Mouse (Mus musculus) CD4-positive, CD25-positive, alpha-beta regulatory T cell, adult 2 months (primary cell): ENCODE data around the gene Mcee.

Source experiments
- DNase-seq: peaks from one replicate; pipeline ENCODE4 v3.0.0-alpha.2; 2012; ENCODE audit warnings: low read depth, low spot score

Gene Mcee

DNA sequence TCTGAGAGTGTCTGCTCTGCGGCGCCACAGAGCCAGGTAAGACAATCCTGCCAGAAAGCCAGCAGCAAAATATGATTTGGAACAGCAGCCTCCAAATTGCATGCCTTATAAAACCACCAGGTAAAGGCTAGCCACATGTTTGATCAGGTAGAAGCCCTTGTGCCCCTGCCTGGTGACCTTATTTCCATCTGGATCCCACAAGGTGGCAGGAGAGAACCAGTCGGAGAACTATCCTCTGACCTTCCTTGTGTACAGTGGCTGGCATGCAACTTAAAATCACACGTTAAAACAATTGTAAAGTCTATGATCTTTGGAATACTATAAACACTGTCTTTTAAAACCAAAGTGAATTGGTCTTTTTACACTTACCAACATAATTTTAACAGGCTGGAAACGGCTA, 32.5 kb downstream of the Mcee start:
- DNase-seq: no peak

DNA sequence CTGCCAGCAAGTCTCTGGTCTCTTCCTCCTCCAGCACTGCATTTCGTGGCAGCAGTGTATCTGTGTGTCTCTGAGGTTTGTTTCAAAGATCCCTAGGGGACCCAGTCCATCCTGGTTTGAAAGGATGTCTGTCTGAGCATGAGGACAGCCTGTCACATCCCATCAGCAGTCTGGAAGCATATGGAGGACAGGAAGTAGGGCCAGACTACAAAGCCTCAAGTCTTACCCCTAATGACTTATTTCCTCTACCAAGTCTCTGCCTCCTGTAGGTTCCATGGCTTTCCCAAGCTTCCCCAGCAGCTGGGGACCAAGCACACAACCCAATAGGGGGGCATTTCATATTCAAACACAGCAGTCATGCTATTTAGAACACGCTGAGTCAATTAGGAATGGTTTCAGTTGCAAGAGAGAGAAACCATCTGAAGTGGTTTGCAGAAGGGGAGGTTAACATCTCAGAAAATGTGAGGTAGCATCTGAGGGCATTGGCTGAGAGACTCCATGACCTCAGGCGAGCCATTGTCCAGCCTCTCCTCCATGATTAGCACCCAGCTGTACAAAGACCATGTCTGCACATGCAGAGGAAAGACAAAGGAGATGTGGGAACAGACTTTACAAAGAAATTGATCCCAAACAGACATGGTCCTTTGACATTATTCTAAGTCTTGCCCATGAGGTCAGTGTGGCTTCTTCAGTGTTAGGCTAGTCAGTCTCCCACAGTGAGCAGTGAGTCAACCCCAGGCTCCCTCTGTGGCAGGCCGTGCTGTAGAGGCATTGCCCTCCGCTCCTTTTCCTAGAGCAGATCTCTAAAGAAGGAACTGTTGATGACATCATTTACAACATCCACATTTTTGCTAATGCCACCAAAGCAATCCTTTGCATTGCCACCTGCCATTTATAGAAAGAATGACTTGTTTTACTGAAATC, 47.5 kb downstream of the Mcee start:
- no peak for DNase-seq

DNA sequence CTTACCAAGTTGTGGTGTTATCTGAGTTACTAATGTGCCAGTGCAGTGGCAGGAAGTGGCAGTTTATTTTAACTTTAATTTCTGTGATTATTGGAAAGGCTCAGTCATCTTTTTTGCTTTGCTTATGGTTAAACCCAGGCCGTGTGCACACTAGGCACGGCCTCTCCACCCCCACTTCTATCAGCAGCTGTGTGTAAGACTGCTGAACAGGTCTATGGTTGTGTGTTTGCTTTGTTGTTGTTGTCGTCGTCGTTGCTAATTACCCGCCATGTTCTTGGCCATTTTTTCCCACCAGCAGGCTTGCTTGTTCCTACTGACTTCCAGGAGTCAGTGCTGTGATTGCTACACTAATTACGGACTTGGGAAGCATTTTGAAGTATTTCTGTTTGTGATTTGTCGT, 48.1 kb downstream of the Mcee start:
- DNase-seq: no peak

DNA sequence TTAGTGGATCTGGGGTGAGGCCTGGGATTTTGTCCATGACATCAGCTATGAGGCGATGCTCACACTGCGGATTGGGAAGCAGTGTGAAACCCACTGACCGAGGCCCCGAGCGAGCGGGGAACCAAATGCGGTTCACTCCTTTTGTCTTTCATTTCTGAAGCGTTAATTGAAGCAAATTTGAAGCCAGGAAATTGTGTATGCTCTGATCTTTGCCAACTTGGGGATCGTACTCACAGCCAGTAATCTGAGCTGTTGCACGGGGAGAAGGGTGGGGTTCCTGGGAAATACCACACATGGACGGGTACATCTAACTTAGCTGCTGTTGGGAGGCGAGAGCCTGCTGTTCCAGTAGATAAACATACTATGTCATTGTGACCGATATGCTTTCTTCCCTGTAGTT, 58.2 kb downstream of the Mcee start:
- no peak for DNase-seq

DNA sequence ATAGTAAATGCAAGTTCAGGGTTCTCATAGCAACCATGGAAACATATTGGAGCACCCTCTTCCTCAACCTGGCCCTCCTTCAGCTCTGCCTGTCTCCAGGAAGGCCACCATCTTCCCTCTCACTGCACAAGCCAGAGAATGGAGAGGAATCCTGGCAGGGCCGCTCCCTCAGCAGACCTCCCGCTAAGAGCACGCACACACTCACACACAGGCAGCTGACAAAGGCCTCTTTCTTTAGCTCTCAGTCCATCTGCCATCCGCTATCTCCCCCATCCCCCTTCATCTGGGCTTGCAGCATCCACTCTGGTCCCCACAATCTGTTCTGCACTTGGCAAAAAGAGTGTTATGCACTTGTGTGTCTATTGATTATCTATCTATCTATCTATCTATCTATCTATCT, 59.0 kb downstream of the Mcee start:
- DNase-seq: no peak

DNA sequence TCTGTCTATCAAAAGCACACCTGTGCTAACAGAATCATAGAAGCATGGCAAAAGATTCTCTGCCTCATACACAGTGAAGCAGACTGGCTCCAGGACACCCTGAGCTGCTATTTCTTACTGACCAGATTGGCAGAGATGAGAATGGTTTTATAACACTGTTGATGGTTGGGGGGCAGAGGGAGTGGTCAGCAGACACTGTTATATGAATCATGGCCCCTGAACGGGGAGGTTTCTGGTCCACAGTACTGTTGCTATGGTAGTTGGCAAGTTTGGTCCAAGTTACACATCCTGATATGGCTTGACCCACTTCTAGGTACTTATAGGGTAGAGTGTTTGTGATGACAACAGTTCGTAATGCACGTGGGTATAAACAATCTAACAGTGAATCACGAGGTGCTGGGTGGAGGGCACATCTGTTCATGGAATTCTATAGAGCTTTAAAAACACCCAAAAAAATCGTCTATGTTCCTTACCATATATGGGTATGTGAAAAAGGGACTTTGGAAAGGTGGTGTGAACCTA, 59.5 kb downstream of the Mcee start:
- no peak for DNase-seq

DNA sequence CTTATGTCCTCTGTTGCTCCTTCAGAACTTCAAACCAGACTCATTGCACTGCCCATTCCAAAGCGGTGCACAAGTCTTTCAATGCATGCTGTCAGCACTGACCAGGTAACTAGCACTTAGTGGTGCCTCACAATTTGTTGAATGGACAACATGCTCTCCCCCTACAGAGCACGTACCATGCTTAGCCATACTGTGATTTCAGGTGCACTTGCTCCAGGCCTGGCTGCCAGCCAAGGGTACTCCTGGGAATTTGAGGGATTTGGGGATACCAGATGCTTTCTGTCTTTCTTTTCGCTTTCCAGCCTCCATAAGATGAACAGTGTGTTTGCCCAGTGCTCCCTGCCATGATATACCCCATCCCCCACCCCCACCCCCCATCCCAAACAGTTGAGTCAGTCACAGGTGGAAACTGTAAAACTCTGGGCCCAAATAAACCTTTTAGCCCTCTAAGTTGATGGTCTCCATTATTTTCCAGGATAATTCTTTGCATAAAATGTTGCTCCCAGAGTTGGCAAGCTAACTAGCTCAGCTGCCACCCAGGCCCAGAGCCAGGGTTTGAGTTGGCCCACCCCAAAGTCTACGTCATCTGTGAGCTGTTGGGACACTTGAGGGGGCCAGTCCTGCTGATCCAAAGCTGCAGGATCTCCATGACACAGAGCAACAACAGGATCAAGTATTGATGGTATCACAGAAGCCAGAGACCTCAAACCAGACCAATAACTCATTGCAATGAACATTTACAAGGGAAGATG, 60.2 kb downstream of the Mcee start:
- no peak for DNase-seq

DNA sequence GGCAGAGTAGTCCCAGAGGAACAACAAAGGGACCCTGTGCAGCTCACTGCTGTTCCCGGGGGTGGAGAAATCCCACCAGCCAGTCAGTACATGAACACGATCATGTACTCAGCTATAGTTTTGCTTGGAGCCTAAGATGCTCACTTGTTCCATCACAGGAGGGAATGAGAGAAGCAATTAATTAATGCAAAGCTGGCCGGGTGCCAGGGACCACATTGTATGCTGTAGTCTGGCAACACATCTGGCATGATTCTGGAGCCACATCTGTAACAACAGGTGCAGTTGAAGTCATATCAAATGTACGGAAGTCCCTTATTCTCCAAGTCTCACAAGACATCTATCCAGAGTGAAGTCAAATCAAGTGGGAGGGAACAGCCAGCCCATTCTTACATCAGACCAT, 63.8 kb downstream of the Mcee start:
- DNase-seq: no peak

DNA sequence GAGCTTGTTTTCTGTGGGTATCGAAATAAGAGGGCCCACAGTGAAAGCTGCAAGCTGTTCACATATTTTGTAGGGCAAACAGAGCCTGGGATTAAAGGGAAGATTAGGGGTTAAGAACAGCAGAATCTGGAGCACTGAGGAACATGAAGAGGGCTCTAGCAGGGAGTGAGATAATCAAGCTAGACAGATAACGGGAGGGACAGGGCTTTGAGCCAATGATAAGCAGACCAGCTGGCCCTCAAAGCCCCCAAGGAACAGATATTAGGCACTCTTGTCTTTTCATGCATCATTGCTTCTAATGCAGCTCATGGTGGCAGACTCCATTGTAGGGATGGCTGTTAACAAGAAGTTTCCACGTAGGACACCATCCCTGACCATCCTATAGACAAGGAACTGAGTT, 64.3 kb downstream of the Mcee start:
- DNase-seq: no peak

DNA sequence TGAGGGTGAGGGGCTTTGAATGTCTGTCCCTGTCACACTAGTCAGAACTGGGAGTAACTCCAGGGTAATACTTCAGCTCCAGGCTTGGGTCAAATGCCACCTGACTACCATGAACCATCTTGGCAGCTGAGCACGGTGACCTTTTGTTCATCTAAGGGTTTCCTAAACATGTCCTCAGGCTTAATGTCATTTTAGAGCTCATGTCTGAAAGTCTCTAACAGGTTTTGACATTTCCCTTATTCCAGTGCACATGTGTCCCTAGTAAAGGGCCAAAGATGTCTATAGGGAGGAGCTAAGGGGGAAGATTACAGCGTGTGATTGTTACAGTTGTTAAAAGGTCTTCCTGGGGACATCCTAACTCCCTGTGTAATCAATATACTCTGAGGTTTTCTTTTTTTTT, 65.4 kb downstream of the Mcee start:
- DNase-seq: no peak
